Mouse (Mus musculus) kidney, postnatal 14 days (tissue): Measurements from ENCODE around the gene Pi4ka.
A peak's percentile ranks its signal among the peaks of the same experiment; 100 is the strongest.

Experiments
- DNase-seq: peaks from one replicate; pipeline ENCODE4 v3.0.0; 2022; ENCODE audit warnings: mixed read lengths

The Pi4ka gene

DNA sequence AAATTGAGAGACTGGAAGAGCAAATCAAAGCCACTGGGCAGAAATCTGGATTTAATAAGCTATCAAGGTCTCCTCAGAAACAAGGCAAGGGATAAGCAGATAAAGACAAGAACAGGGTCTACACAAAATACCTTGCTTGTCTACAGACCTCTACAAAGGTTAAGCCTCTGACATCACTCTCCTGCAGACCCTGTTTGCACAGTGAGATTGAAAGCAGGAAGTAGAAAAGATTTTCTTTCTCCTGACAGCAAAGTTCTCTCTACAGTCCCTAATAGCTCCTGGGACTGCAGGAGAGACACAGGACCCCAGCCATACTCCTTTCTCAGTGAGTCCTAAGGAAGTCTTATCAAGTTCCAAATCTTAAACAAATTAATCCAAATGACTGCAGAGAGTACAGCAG is 71.5 kb downstream of the Pi4ka start:
- DNase-seq: no peak

DNA sequence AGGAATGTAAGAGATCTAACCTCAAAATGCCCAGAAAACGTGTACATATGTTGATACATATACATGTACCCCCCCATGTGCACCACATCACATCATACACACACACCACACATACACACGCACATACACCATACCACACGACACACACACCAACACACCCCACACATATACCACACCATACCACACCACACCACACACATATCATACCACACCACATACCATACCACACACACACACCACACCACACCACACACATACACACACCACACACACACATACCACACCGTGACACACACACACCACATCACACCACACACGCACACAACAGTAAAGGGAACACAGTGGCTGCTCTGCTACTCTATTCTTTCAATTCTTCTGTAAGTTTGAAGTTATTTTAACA is 74.3 kb downstream of the Pi4ka start:
- DNase-seq: no peak

DNA sequence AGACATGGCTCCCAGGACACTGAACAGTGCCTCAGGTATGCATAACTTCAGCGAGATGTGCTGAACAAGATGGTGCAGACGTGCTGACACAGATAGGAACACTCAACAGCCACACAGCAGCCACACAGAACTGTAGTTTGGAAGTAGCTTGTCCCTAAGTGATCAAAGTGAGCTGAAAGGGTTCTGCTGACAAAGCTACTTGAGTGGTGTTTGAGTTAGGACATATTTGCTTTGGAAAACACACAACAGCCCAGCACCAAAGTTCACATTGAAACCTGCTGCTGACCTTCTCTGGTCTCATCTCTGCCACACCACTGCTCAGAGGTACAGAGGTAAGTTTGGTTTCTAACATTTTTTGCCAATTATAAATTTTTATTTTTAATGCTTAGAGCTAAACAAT is 75.0 kb downstream of the Pi4ka start, which contains the start of gene Serpind1:
Gene Serpind1, plus strand, starts transcription at position 256 of the 400 bp plus-strand sequence.
- no peak for DNase-seq

DNA sequence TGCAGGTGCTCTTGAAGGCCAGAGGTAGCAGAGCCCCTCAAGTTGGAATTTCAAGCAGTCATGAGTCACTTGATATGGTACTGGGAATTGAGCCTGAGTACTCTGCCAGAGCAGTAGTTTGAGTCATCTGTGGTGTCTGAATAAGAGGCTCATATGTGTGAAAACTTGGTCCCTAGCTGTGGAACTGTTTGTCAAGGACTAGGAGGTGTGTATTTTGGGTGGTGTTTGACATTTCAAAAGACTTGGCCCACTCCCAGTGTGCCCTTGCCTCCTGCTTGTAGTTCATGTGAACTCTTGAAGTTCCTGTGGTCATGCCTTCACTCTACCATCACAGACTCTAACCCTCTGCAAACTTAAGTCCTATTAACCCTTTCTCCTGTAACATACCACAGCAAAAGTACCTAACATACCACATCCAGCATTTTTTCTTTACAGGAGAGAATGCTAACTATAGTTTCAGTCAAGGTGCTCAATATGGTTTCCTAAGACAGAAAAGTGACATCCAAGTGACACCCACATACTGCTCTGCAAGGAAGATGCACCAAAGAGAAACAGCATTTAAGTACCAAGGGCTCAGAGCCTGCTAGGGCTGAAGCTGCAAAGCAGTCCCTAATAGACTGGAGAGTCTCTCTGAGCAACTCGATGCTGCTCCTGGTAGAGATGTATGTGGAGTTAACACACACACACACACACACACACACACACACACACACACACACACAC is 76.1 kb downstream of the Pi4ka start:
- no peak for DNase-seq

DNA sequence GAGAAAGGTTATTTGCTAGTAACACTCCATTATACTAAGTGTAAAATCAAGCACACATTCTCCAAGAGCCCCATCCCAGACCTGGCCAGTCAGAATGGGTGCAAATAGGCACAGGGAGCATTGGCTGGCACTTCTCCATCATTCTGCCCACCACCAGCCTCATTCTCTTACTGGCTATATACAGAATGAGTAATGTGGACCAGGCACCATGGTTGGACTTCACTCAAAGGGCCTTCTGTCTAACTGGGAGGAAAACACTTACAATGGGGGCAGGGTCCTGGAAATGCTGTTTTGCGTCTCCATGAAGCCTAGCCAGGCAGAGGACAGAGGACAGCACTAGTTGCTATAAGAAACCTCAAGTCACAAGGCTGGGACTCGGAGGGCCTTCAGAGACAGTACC is 80.0 kb downstream of the Pi4ka start:
- DNase-seq: no peak

DNA sequence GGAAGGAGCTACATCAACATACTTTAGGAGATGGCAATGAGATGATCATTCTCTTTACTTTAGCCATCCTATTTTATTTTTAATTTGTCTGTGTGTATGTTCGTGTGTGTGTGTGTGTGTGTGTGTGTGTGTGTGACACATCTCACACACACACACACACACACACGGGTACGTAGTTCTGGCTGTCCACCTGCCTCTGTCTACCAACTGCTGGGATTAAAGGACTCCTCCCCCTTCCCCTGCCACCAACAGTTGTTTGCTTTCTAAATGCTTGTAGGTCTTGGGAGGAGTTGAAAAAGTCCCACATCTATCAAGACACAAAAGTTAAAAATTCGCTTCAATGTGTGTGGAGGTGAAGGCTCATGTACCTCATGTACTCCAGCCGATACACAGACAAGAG is 81.4 kb downstream of the Pi4ka start:
- no peak for DNase-seq

DNA sequence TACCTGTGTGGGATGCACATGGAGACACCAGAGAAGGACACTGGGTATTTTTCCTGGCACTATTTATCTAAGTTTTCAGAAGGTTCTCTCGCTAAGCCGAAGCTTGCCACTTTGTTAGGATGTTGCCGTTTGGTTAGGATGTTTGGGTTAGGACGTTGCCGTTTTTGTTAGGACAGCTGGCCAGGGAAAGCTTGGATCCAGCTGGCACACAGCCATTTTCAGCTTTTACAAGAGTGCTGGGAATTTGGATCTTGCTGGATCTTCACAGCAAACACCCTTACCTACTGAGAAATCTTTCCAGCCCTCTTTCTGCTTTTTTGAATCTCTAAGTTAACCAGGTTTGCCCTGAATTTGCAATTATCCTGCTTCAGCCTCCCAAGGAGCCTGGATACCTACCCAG is 84.6 kb downstream of the Pi4ka start:
- DNase-seq: peak; percentile 29

DNA sequence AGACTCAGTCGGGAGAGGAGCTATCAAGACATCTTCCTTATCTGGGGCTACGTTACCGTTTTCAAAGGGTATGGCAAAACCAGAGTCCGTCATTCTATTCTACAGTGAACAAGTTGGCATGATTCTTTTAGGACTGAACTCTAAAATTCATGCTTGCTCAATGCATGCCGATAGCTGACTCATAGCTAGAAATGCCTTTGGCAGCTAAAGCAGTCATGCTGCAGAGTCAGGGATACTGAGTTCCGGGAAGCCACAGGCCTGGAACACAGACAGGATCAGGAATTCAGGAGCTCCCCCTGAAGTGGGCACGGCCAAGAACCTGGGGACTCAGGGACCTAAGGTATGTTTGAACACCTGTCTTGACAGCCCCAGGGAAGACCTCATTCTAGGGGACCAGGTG is 89.6 kb downstream of the Pi4ka start:
- no peak for DNase-seq

DNA sequence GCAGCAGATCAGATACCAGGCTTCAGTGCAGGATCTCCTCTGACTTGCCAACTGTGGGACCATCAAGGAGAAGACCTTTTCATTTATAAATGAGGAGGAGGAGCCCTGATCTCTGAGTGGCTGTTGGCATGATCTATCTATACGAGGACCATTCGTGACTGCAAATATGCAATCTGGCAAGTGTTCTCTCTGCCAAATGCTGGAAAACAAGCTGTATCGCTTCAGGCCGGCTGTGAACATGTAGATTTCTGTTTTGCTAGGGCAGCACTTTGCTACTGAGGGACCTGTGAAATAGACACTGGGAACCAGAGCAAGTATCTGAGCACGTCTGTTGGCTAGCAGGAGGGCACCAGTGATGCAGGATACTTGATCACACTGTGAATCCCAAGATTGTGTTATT is 93.6 kb downstream of the Pi4ka start:
- DNase-seq: no peak

DNA sequence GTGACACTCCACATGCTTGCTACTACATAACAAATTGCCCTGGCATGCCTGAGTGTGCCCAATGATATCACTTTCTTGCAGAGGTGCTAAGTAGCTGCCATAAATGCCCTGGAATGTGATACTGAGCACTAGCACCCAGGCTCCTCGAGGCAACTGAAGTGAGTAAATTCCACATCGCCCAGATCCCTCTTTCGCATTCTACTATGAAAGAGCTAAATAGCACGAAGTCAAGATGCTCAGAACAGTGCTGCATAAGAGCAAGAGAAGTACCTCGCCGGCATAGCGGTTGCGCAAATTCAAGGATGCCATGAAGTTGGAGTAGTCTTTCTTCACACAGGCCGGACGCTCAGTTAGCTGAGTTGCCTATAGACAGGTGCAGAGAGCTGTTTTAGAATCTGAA is 97.1 kb downstream of the Pi4ka start:
- no peak for DNase-seq

DNA sequence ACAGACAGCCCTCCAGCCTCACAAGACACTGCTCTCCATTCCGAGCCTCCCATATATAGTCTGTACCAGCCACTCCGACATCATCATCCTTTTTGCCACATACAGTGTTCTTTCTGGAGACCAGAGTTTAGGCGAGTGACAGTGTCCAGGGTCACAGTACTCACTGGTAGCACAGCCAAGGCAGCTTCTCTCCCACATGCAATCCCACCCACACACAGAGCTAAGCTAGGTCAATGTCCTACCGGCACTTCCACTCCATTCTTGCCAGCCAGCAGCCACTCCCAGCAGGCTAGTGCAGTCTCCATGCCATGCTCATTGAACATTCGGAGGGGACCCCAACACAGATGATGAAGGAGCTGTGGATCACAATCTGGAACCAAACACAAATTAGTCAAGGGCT is 98.7 kb downstream of the Pi4ka start:
- DNase-seq: no peak

DNA sequence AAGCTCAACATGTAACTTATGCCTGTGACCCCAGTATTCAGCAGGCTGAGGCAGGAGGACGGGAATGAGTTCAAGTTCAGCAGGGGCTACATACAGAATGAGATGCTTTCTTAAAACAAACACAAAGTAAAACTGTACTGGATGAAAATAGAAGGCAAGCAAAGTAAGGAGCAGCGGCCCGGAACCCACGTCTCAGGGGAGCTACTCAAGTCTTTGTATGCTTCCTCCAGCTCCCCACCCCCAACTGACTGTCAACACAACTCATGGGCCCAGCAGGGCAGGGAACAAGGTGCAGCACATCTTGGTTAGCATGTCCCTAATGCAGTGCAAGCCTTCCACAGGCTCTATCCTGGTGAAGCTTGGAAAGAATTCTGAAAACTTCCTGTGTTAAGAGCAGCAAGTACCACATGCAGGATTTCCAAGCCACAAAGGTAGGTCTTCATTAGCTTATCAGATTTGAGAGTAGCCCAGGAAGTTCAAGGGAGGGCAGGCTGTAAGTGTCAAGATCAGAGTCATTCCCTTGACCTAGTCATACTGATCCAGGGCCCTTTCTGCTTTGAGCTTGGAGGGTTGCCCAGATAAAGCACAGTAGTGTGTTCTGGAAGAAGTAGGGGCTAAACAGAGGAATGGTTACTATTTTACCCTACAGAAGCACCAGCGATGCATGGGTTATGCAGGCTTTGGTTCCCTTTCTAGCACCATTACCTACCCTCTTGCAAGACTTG is 102.4 kb downstream of the Pi4ka start:
- DNase-seq: no peak

DNA sequence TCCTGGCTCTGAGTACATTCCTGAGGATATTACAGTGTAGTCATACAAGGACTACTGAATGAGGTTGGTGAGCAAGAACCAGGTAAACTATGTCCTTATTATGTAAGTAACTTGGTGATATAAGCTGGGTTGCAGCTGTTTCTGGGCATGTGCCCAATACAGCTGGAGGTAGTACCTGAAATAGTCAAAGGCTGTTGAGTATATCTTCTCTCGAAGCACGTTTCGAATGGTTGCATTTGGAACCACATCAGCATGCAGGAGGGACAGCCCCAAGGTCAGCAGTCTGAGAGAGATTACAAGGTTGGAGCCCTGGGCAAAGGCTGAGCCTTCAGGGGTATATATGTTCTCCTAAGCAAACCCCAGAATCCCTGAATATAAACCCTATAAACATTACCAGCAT is 105.3 kb downstream of the Pi4ka start:
- DNase-seq: no peak

DNA sequence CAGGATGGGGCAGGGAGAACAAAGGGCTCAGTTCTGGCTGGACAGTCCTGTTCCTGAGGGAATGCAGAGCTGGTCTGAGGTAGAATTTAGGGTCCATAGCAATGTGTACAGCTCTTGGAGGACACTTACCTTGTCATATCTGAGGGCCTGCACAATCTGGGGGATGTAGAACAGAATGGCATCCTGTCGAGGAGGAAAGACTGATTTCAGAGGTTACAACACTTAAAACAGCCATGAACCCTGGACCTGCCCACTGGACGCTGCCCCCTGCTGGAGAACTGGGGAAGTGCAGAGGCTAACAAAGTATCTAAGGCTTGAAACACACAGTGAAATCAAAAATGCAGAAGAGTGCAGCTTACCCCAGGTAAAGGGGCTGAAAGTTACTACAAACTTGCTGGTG is 113.4 kb downstream of the Pi4ka start:
- peak; percentile 65 for DNase-seq

DNA sequence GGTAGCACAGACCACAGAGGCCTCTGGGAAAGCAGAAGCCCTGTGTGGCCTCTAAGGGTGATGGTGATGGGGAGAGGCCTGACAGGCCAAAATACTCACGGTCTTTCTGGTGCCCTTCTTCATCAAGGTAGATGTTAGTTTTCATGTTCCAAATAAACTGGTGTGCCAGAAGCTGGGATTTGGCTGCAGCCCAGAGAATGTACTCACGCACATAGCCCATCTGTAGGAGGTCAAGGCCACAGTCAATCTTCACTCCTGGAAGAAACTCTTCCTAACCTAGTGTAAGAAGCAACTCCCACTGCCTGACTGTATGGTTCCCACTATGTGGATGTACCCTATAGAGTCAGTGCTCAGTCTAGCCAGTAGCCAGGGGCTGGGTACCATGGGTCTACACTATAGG is 115.1 kb downstream of the Pi4ka start:
- no peak for DNase-seq

DNA sequence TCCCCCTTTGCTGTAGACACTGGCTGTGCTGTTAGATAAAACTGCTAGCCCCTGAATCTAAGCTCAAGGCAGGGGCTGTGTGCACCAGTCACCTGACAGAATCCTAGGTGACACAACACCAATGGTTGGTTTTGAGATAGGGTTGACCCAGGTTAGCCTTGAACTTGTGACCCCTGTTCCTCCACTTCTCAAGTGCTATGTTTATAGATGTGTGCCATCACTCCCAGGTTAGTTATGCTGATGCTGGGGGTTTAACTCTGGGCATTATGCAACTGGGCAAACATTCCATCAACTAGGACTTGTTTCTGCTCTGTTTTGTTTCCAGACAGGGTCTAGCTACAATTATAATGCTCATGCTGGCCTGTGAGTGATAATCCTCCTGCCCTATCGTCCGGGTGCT is 119.0 kb downstream of the Pi4ka start:
- no peak for DNase-seq

DNA sequence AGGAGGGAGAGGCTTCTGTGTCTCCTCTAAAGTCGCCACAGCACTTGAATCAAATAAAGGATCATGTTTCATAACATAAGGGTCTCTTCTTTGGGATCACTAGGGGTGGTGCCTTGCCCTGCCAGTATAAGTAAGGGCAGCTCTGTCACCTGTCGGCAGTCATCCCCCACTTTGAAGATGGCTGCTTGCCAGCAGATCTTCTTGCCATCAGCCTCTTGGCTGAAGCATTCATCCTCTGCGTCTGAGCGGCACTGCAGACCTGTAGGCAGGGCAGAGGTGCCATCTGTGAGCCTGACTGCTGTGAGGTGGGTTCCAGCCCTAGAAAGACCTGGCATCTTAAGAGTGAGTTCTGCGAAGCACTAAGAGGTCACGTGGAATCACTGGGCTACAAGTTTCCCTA is 123.0 kb downstream of the Pi4ka start:
- no peak for DNase-seq

DNA sequence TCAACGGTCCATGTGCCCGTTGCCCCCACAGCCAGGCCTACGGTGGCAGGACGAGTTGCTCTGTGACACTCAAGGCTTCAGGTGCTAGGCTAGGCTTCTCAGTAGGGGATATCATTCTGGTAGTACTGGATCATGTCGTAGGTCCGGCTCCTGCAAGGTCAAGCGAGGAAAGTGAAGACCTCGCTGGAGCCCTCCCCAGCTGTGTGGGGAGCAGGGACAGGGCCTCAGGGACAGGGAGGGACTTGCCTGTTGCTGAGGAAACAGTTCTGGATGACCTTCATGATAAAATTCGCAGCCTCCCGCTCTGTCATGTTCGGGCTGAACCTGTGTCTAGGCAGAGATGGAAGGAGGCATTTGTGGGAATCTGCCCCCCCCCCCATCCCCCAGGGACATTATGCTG is 125.6 kb downstream of the Pi4ka start:
- no peak for DNase-seq

DNA sequence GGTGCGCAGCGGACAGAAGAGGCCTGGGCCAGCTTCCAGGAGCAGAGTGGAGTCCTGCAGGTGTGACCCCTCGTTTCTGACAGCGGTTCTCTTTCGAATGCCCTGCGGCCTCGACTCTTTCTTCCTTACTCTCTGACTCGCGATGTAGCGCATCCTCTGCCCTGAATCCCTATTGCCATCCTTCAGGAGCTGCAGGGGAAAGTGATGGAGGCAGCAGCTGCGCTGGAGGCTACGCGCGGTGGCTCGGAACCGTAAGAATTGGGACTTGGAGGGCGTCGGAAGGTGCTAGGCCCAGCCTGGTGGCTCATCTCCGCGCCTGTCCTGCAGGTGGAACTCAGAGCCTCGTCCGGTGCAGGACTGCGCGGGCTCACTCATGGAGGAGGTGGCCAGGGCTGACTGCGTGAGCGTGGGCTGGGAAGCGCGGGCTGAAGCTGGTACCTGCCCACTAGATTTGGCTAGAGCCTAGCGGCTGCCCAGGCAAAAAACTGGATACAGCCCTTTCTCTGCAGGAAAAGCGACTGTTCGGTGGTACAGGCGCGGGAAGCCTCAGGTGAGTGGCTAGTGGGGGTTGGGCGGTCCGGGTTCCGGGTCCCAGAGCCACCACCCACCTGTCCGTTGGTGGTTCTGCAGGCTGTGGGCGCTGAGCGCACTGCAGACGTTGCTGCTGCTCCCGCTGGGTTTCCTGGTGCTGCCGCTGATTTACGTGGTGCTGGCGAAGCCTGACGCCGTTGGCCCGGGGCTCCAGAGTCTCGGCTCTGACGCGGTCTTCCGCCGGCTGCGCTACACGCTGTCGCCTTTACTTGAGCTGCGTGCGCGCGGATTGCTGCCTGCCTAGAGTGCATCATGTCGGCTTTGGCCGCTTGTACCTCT is 128.5 kb downstream of the Pi4ka start:
- DNase-seq: peak; percentile 45

DNA sequence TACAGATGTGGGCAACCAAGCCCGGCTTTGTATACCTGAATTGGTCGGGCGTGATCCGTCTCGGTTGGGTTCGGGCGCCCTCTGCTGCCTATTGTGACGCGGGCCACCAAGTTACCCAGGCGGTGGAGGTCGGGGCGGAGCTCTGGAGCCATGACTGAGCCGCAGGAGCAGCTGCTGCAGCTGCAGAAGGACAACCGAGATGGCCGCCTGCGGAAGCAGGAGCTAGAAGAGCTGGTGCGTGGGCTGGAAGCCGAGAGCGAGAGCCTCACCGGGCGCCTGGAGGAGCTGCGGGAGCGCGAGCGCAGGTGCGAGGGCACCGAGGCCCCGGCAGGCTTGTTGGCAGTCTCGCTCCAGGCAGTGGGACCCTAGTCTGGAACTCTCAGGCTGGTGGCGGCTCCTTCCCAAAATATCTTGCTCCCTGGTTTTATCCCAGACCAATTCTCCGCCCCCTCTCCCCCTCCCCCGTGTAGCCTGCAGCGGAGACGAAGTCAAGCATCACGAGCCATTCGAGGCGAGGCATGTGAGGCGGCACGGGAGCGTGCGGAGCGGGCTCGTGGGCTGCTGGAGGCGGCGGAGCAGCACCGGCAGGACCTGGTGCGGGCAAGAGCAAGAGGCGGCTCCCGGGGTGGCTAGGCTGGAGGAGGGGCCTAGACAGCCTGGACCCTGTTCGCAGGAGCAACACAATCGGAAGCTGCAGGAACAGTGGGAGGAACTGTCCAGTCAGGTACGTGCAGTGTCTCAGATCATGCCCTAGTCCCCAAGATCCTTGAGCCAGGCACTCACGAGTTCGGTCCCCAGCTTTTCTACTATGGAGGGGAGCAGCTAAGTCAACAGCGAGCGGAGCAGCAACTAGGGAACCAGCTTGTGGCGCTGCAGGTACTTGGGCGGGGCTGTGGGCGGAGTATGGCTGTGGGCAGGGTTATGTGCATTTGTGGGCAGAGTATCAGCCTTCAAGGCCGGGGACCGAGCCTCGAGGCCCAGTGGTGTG is 129.7 kb downstream of the Pi4ka start:
- peak; percentile 95 for DNase-seq

DNA sequence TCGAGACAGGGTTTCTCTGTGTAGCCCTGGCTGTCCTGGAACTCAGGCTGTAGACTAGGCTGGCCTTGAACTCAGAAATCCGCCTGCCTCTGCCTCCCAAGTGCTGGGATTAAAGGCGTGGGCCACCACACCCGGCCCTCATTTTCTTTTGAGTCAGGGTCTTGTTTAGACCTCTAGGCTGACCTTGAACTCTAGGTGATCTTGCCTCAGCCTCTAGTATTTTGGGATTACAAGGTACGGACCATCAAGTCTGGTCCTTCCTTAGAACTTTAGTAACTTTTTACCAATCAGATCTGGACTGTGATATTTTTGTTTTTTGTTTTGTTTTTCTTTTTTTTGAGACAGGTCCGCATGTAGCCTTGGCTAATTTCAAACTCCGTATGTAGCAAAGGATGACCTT is 130.4 kb downstream of the Pi4ka start, which contains the start of gene Tmem191c:
Gene Tmem191c, plus strand, starts transcription at position 357 of the 400 bp plus-strand sequence.
- no peak for DNase-seq

DNA sequence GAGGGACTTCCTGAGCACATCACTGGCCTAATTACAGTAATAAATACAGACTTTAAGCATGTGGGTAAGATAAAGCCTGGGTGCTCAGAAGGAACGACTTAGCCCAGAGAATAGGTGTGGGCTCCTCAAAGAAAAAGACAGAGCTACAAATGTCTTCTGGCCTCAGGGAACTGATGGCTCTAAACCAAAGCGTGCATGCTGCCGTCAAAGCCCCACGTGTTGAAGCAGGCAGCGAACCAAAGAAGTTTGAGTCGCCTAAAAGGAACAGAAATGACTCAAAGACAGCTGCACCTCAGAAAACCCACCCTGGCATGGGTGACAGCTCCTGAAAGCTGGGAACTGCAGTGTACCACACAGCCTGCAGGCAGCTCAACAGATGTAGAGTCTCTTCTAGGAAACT is 134.3 kb downstream of the Pi4ka start:
- no peak for DNase-seq
